13 mouse cellular contexts compared by ENCODE assay signal in genomic region chr16:30669883-30670282, GRCm38 (mm10).
"Had no signal": no experiment of that assay in that cellular context is flagged by ENCODE, and none has a peak within 500 bp of the region (broad histone marks: within the 10 kb centered on the region; RNA-seq: fewer than 3 reads in every experiment).

No protein-coding gene starts in this region.

- H3K27ac ChIP-seq: kidney, postnatal 0 days; limb, embryonic 12.5 days; liver, embryonic 14.5 days; midbrain, embryonic 12.5 days; neural tube, embryonic 13.5 days had no signal

- H3K36me3 ChIP-seq: limb, embryonic 12.5 days; midbrain, embryonic 12.5 days; neural tube, embryonic 13.5 days had no signal

- ATAC-seq: midbrain, embryonic 16.5 days had no signal

- H3K4me3 ChIP-seq: limb, embryonic 12.5 days; midbrain, embryonic 12.5 days; neural tube, embryonic 13.5 days had no signal

- H3K9me3 ChIP-seq: limb, embryonic 12.5 days; midbrain, embryonic 12.5 days; neural tube, embryonic 13.5 days had no signal

- H3K4me1 ChIP-seq: midbrain, embryonic 12.5 days; neural tube, embryonic 13.5 days had no signal

- H3K9ac ChIP-seq: limb, embryonic 12.5 days; liver, embryonic 14.5 days; midbrain, embryonic 12.5 days; neural tube, embryonic 13.5 days had no signal

- H3K27me3 ChIP-seq: limb, embryonic 12.5 days; midbrain, embryonic 12.5 days; neural tube, embryonic 13.5 days had no signal

- DNase-seq: kidney, adult 9 months; kidney, postnatal 36 days; layer of hippocampus, adult 9-11 months; layer of hippocampus, postnatal 36 days; right cerebral cortex, postnatal 4 days; spleen, adult 18-20 months; thymus, postnatal 36 days had no signal

- H3K4me2 ChIP-seq: limb, embryonic 12.5 days; midbrain, embryonic 12.5 days; neural tube, embryonic 13.5 days had no signal
